Mouse (Mus musculus) cerebellum, adult 2 months (tissue): ENCODE measurements at regions not wholly inside any gene's neighbourhood (a gene's known extent, or its start where the extent isn't known, plus 50 kb on each side); places are given as distances from the start of the nearest gene placed in this dataset.

ENCODE experiments used
- DNase-seq, 2 experiments: peaks; one replicate each; pipeline ENCODE4 v3.0.0; 2021
- H3K27ac ChIP-seq: fragments of 200-500 bp; 2 replicates; pipeline ENCODE4 v1.5.1; 2012; ENCODE audit warnings: low read length, control low read depth, inconsistent platforms; ENCODE audit not compliant: insufficient read depth
- H3K27me3 ChIP-seq: fragments of 200-500 bp; 2 replicates; pipeline ENCODE4 v1.6.1; 2012; ENCODE audit warnings: inconsistent platforms, mild to moderate bottlenecking, low read length, moderate library complexity; ENCODE audit not compliant: control insufficient read depth, insufficient read depth
- H3K4me1 ChIP-seq: fragments of 200-500 bp; 2 replicates; pipeline ENCODE4 v1.6.1; 2011; ENCODE audit warnings: low read length; ENCODE audit not compliant: control insufficient read depth, insufficient read depth
- H3K4me3 ChIP-seq: fragments of 200-500 bp; replicated peaks from 2 replicates; pipeline ENCODE3; 2011; ENCODE audit warnings: mild to moderate bottlenecking, low read depth, low read length, control low read depth; ENCODE audit not compliant: insufficient read depth
- CTCF ChIP-seq: fragments of 200-500 bp; IDR thresholded peaks from 2 replicates; pipeline ENCODE4 v1.5.1; 2011; ENCODE audit warnings: low read depth, mild to moderate bottlenecking, control low read depth, low read length, moderate library complexity, borderline replicate concordance; ENCODE audit not compliant: insufficient read depth
- POLR2A ChIP-seq: fragments of 200-500 bp; IDR thresholded peaks from 2 replicates; pipeline ENCODE4 v1.6.1; 2011; ENCODE audit warnings: low read length, control low read depth, borderline replicate concordance; ENCODE audit not compliant: insufficient read depth
- WGBS: fragments of 180-500 bp; shearing (Covaris S2); methylation state at CpG from one replicate; pipeline ENCODE4 v1.1.7; 2018; 5-methylcytosine and 5-hydroxymethylcytosine counted together

DNA sequence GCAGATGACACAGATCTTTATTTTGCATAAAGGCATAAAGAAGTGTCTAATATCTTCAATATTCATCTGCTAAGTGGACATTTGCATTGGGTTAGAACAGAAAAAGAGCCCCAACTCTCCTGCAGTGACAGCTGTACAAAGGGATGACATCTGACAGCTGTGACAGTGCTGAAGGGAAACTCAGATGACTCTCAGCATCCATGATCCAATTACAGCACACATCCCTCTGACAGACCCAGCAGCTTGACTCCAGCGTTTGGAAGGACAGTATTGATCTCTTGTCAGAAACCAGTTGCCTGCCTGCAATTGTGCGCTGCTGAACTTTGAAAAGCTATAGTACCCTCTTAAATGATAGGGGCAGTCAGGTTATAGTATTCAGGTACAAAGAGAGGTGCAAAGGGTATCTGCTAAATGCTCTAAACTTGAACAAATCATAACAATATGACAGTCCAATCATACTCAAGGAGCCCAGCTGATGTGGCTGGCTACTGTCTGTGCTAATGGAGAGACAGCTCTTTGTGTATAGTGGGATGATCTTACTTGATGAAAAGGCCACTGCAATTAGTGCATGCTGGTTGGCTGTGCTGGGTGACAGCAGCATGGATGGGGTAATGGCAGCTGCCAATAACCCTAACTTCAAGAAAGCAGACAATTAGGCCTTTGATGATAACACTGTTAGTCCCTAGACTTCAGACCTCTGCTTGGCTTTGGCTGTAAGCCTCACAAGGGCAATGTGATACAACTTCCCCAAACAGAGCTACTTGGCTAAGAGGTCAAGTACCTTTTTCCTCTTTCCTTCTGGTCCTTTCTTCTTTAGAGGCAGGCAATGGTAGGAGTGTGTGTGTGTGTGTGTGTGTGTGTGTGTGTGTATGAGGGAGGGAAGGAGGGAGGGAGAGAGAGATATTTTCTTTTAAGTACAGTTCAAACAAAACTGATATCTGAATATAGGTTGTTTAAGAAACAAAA, 662.9 kb downstream of the Nr4a2 start:
- 42% methylated on average over 2 of the region's 2 CpGs for WGBS
- no peak for DNase-seq
- H3K4me1 ChIP-seq: no peaks in the 10 kb centered on the region
- no peak for TF ChIP-seq POLR2A
- no peak for TF ChIP-seq CTCF
- no peak overlapping the region for H3K4me3 ChIP-seq
- H3K27me3 ChIP-seq: no peaks in the 10 kb centered on the region
- H3K27ac ChIP-seq: no peak overlapping the region

DNA sequence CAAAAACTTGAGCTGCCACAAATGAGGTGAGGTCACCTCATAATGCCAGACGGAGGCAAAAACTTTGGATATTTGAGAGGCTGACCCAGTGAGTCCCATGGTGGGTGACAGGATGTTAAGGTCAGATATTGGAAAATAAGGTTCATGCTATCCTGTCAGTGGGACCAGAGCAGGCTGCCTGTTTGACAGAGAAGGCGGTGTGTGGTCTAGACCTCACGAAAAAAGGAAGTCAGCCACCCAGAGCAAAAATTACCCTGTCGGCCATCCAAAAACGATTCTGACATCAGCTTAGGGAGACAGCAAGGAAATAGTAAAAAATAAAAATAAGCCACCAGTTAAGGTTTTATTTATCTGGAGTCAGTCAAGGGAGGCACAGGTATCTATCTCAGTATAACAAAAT, 664.4 kb downstream of the Nr4a2 start:
- no peaks in the 10 kb centered on the region for H3K27me3 ChIP-seq
- H3K27ac ChIP-seq: no peak overlapping the region
- no peak for DNase-seq
- 53% methylated on average over 5 of the region's 5 CpGs for WGBS
- no peak for TF ChIP-seq CTCF
- no peak for TF ChIP-seq POLR2A
- H3K4me1 ChIP-seq: no peaks in the 10 kb centered on the region
- H3K4me3 ChIP-seq: no peak overlapping the region

- Histone ChIP-seq H3K4me3 (no peak overlapping the region), H3K4me1 (no peaks in the 10 kb centered on the region), H3K27ac (no peak overlapping the region), H3K27me3 (no peaks in the 10 kb centered on the region)
- TF ChIP-seq CTCF (no peak), POLR2A (no peak)
- 71% methylated on average over 1 of the region's 1 CpGs for WGBS
- no peak for DNase-seq
Observed at GRCm38 (mm10) chr2:56457594-56457993, 666.2 kb downstream of the Nr4a2 start.

- 95% methylated on average over 10 of the region's 10 CpGs for WGBS
- H3K4me3 ChIP-seq: no peak overlapping the region
- DNase-seq: no peak
- H3K27ac ChIP-seq: no peak overlapping the region
- H3K27me3 ChIP-seq: no peaks in the 10 kb centered on the region
- TF ChIP-seq POLR2A (no peak), CTCF (no peak)
- no peaks in the 10 kb centered on the region for H3K4me1 ChIP-seq
Observed at GRCm38 (mm10) chr2:56455856-56456395, 667.9 kb downstream of the Nr4a2 start.

GRCm38 (mm10) chr2:56454611-56455066, 669.2 kb downstream of the Nr4a2 start:
- TF ChIP-seq POLR2A (no peak), CTCF (no peak)
- H3K4me3 ChIP-seq: peak overlapping the region; percentile 47
- 12% methylated on average over 11 of the region's 11 CpGs for WGBS
- DNase-seq: peak in 1 of 2 experiments; percentile 2
- H3K27me3 ChIP-seq: no peaks in the 10 kb centered on the region
- no peak overlapping the region for H3K27ac ChIP-seq
- no peaks in the 10 kb centered on the region for H3K4me1 ChIP-seq

GRCm38 (mm10) chr2:56440916-56441315, 682.9 kb downstream of the Nr4a2 start:
- no peak for DNase-seq
- Histone ChIP-seq H3K27ac (no peak overlapping the region), H3K27me3 (no peaks in the 10 kb centered on the region), H3K4me1 (no peaks in the 10 kb centered on the region), H3K4me3 (no peak overlapping the region)
- 88% methylated on average over 10 of the region's 10 CpGs for WGBS
- no peak for TF ChIP-seq CTCF
- no peak for TF ChIP-seq POLR2A
